Mouse (Mus musculus) liver, postnatal 0 days (tissue): ENCODE results near the gene Btrc. TPM values are rescaled to one million over a fixed set of nuclear protein-coding genes. Genes with fewer than 3 reads are reported as not detected.
A peak's percentile ranks its signal among the peaks of the same experiment; 100 is the strongest.

Source experiments
- ATAC-seq: fragments of 200-750 bp; cut with Nextera tagmentation; 2 replicates; pipeline ENCODE4 v1.8.0; 2017; ENCODE audit warnings: mild to moderate bottlenecking, moderate library complexity
- DNase-seq: peaks from one replicate; pipeline ENCODE4 v3.0.0-alpha.2; 2016
- H3K27ac ChIP-seq: fragments of 300-500 bp; sonication (generic); 2 replicates; pipeline ENCODE4 v1.5.1; 2014; ENCODE audit warnings: antibody characterized with exemption, moderate library complexity, mild to moderate bottlenecking, low read depth
- H3K27me3 ChIP-seq: fragments of 300-500 bp; sonication (generic); 2 replicates; pipeline ENCODE4 v1.6.1; 2014; ENCODE audit warnings: low read length, control low read depth, mixed read lengths; ENCODE audit not compliant: insufficient read depth
- H3K36me3 ChIP-seq: fragments of 300-500 bp; sonication (generic); replicated peaks from 2 replicates; pipeline ENCODE4 v1.6.1; 2014; ENCODE audit warnings: mild to moderate bottlenecking, control low read depth, low read length, moderate library complexity, mixed read lengths; ENCODE audit not compliant: insufficient read depth
- H3K4me1 ChIP-seq: fragments of 300-500 bp; sonication (generic); 2 replicates; pipeline ENCODE4 v1.6.1; 2014; ENCODE audit warnings: antibody characterized with exemption, mild to moderate bottlenecking, control low read depth; ENCODE audit not compliant: insufficient read depth
- H3K4me2 ChIP-seq: fragments of 300-500 bp; sonication (generic); 2 replicates; pipeline ENCODE4 v1.6.1; 2014; ENCODE audit warnings: low read depth, mild to moderate bottlenecking, low read length, moderate library complexity, mixed read lengths
- H3K4me3 ChIP-seq: fragments of 300-500 bp; sonication (generic); 2 replicates; pipeline ENCODE4 v1.5.1; 2014; ENCODE audit warnings: low read depth, low read length
- H3K9ac ChIP-seq: fragments of 300-500 bp; sonication (generic); replicated peaks from 2 replicates; pipeline ENCODE4 v1.6.1; 2014; ENCODE audit warnings: mild to moderate bottlenecking, moderate library complexity
- H3K9me3 ChIP-seq: fragments of 300-500 bp; sonication (generic); 2 replicates; pipeline ENCODE4 v1.6.1; 2016; ENCODE audit warnings: mild to moderate bottlenecking, control low read depth, low read length, mixed read lengths
- CTCF ChIP-seq: sonication (generic); IDR thresholded peaks from 2 replicates; pipeline ENCODE4 v1.5.1; 2016; ENCODE audit warnings: antibody characterized with exemption, low read depth
- EP300 ChIP-seq: IDR thresholded peaks from 2 replicates; pipeline ENCODE4 v1.6.1; 2016; ENCODE audit warnings: antibody characterized with exemption, low read depth, mild to moderate bottlenecking
- whole genome bisulfite sequencing: fragments of 180-500 bp; shearing (Covaris S2); extraction: QIAGEN DNeasy Blood & Tissue Kit; methylation state at CpG from one replicate; pipeline ENCODE4 v1.1.7; 2014; ENCODE audit not compliant: insufficient replicate concordance; 5-methylcytosine and 5-hydroxymethylcytosine counted together
- polyA plus RNA-seq: library from polyadenylated mRNA; unstranded; fragments of >200 nt; fragmentation: Nextera tagmentation; extraction: Ambion mirVana; gene quantifications from 2 replicates; pipeline ENCODE4 v1.2.1, GENCODE M21; 2015

Gene Btrc
- polyA plus RNA-seq, 1 experiment from 2014 or later: 21.3 TPM

DNA sequence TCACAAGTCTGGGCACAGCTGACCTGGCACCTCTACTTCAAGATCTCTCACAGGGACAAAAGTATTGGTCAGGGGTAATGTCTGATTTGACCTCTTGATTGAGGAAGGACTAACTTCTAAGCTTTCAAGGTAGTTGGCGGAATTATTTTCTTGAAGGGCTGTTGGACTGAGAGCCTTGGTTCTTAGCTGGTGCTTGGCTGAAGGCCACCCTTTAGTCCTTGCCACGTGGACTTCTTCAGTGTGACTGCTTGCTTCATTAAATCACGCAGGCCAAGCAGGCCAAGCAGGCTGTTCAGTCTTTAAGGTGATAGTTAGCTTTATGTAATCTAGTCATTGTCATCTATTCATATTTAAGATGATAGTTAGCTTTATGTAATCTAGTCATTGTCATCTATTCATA is 49.2 kb downstream of the Btrc start:
- WGBS: 87% methylated on average over 3 of the region's 3 CpGs
- no peak for TF ChIP-seq EP300
- TF ChIP-seq CTCF: no peak
- H3K4me3 ChIP-seq: no peak overlapping the region

DNA sequence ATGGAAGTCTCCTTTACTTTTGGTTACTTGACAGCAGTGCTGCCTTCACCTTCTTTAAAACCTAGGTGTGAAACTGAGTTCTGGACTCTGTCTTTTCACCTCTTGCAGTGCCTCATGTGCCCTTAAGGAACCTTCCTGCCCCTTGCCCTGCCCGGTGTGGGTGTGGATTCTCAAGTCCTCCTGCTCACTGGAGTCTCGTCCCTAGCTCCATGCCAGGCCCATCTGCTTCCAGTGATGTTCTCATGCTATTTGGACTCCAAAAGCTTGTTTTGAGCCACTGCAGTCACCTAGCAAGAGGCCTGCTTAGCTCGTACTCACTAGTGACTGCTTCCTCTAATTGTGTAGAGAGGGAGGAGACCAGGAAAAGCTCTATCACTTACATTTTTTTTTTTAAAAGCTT is 50.4 kb downstream of the Btrc start:
- no peak overlapping the region for H3K4me3 ChIP-seq
- ATAC-seq (no peak), DNase-seq (no peak)
- no peaks in the 10 kb centered on the region for H3K4me1 ChIP-seq
- no peak overlapping the region for H3K4me2 ChIP-seq
- TF ChIP-seq EP300 (no peak), CTCF (no peak)
- H3K36me3 ChIP-seq: no peaks in the 10 kb centered on the region
- H3K9me3 ChIP-seq: no peaks in the 10 kb centered on the region
- no peak overlapping the region for H3K27ac ChIP-seq
- no peaks in the 10 kb centered on the region for H3K27me3 ChIP-seq
- no peak overlapping the region for H3K9ac ChIP-seq
- 67% methylated on average over 3 of the region's 3 CpGs for WGBS

More for the DNA sequence above, 49.2 kb downstream of the Btrc start:
- Histone ChIP-seq H3K27me3 (no peaks in the 10 kb centered on the region), H3K9me3 (no peaks in the 10 kb centered on the region), H3K4me1 (no peaks in the 10 kb centered on the region), H3K9ac (no peak overlapping the region), H3K36me3 (no peaks in the 10 kb centered on the region), H3K4me2 (no peak overlapping the region), H3K27ac (no peak overlapping the region)
- DNase-seq (no peak), ATAC-seq (no peak)

DNA sequence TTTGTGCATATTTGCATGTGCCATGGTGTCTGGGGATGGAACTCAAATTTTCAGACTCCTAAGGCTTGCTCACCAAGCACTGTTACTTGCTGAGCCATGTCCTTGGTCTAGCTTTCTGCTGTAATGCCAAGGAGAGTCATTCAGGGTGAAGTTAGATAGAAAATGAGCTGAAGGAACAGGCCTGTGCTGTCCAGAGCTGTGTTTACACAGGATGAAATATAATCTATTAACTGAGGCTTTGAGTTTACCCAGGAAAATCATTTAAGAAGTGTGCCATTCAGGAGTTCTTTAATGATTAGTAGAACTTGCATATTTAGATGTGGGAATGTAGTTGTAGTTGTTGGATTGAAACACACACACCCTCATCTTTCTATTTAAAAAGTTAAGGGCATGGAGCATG is 54.1 kb downstream of the Btrc start:
- ATAC-seq: no peak
- no peak overlapping the region for H3K9ac ChIP-seq
- no peak overlapping the region for H3K27ac ChIP-seq
- H3K4me1 ChIP-seq: no peaks in the 10 kb centered on the region
- H3K36me3 ChIP-seq: no peaks in the 10 kb centered on the region
- no peaks in the 10 kb centered on the region for H3K9me3 ChIP-seq
- no peak for DNase-seq
- H3K4me2 ChIP-seq: no peak overlapping the region
- H3K27me3 ChIP-seq: no peaks in the 10 kb centered on the region
- no peak overlapping the region for H3K4me3 ChIP-seq
- no peak for TF ChIP-seq CTCF
- TF ChIP-seq EP300: no peak

DNA sequence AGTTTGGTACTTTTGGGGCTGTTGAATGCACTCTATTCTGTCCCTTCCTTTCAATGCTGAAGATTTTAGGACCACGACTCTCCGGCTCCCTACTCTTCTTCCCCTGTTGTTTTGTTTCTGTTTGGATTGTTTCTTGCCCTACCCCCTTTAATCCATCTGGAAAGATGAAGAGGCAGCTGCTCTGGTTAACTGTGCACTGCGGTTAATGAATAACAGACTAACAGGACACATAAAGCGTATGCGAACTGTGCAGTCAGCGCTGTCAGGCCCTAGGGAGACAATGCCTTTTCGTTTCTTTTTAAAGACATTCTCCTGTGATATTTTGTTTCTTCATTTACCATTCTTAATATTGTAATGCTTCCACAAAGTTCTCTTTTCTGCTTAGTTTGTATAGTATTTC is 58.7 kb downstream of the Btrc start:
- no peak overlapping the region for H3K9ac ChIP-seq
- ATAC-seq (peak; percentile 71), DNase-seq (no peak)
- H3K36me3 ChIP-seq: no peaks in the 10 kb centered on the region
- WGBS: 77% methylated on average over 7 of the region's 7 CpGs
- H3K27me3 ChIP-seq: no peaks in the 10 kb centered on the region
- H3K9me3 ChIP-seq: 0 out of 2 replicates have a peak, but pooled peaks cover 3% of the 10 kb centered on the region
- TF ChIP-seq EP300 (no peak), CTCF (no peak)
- peak overlapping the region; percentile 2; the same call in 1 of the 2 replicates for H3K4me3 ChIP-seq
- H3K4me1 ChIP-seq: no peaks in the 10 kb centered on the region
- peak overlapping the region; percentile 43 for H3K4me2 ChIP-seq
- H3K27ac ChIP-seq: no peak overlapping the region

DNA sequence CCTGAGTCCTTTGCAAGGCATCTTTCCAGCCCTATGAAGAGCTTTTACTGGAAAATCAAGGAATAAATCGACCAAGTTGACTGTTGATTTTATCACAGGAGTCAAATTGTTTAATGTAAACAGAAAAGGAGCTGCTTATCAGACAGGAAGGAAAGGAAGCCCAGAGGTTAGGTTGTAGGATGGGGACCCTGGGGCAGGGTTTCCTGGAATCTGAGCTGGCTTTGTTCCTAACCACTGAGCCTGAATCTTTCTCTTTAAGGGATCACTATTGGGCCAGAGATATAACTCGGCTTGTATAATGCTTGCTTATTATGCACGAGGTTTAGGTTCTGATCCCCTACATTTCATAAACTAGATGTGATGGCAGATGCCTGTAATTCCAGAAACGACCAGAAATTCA is 64.6 kb downstream of the Btrc start:
- TF ChIP-seq EP300 (no peak), CTCF (no peak)
- H3K9ac ChIP-seq: no peak overlapping the region
- no peaks in the 10 kb centered on the region for H3K4me1 ChIP-seq
- no peak for DNase-seq
- H3K4me2 ChIP-seq: no peak overlapping the region
- WGBS: 49% methylated on average over 4 of the region's 4 CpGs
- 0 out of 2 replicates have a peak, but pooled peaks cover 3% of the 10 kb centered on the region for H3K9me3 ChIP-seq
- no peaks in the 10 kb centered on the region for H3K27me3 ChIP-seq
- ATAC-seq: no peak
- no peak overlapping the region for H3K27ac ChIP-seq
- H3K4me3 ChIP-seq: no peak overlapping the region
- no peaks in the 10 kb centered on the region for H3K36me3 ChIP-seq

DNA sequence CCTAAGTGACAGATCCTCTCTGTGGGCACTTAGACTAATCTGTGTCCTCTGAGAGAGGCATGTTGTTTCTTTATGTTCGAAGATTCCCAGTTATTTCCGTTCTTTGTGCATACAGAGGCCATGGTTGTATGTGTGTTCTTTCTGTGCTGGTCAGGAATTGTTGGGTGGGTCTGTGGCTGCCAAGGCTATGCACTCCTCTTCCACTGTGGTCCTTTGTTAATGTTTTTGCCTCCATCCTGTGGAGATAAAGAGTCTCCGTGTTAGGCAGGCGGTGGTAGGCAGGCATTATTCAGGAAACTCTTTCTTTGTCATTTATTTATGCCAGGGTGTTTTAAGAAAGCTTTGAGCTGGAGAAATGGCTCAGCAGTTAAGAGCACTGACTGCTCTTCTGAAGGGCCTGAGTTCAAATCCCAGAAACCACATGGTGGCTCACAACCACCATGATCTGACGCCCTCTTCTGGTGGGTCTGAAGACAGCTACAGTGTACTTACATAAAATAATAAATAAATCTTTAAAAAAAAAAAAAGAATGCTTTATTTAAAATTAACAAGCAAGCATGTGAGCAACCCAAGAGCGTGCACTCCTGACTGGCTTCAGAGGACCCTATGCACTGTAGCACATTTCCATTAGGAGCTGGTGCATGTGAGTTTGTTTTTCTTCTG is 67.6 kb downstream of the Btrc start:
- DNase-seq: no peak
- H3K4me2 ChIP-seq: no peak overlapping the region
- 0 out of 2 replicates have a peak, but pooled peaks have one; percentile 22 for TF ChIP-seq CTCF
- TF ChIP-seq EP300: no peak
- H3K9me3 ChIP-seq: no peaks in the 10 kb centered on the region
- no peaks in the 10 kb centered on the region for H3K36me3 ChIP-seq
- no peaks in the 10 kb centered on the region for H3K4me1 ChIP-seq
- ATAC-seq: no peak
- no peak overlapping the region for H3K27ac ChIP-seq
- no peak overlapping the region for H3K4me3 ChIP-seq
- WGBS: 78% methylated on average over 6 of the region's 6 CpGs
- no peak overlapping the region for H3K9ac ChIP-seq
- H3K27me3 ChIP-seq: no peaks in the 10 kb centered on the region

DNA sequence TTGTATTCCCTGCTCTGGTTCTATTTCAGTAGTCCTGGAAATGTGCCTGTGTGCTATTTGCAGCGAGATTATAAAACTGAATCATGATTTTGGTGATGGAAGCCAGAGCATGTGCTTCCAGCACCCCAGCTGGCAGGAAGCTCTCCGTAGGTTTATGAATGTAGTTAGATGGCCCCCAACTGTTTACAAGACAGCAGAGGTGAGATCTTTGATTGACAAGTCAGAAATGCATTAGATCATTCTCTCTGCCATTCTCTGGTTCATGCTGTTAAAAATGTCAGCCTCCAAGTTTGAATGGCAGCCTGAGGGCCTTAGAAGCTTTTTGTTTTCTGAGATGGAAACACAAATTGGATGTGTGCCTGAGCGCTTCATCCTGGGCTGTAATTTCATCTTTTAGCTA is 68.8 kb downstream of the Btrc start:
- no peak for TF ChIP-seq CTCF
- no peak for TF ChIP-seq EP300

More for the DNA sequence above, 68.8 kb downstream of the Btrc start:
- Histone ChIP-seq H3K4me1 (no peaks in the 10 kb centered on the region), H3K4me2 (no peak overlapping the region), H3K9ac (no peak overlapping the region), H3K9me3 (no peaks in the 10 kb centered on the region), H3K4me3 (no peak overlapping the region), H3K27me3 (no peaks in the 10 kb centered on the region), H3K36me3 (no peaks in the 10 kb centered on the region), H3K27ac (no peak overlapping the region)
- ATAC-seq: no peak
- WGBS: 83% methylated on average over 3 of the region's 3 CpGs
- no peak for DNase-seq
